Mouse (Mus musculus) small intestine, adult 2 months (tissue): ENCODE measurements around the gene Supt7l. TPM values are rescaled to one million over a fixed set of nuclear protein-coding genes. Genes with fewer than 3 reads are reported as not detected.

Experiments
- H3K27ac ChIP-seq: fragments of 200-500 bp; 2 replicates; pipeline ENCODE4 v1.5.1; 2012; ENCODE audit warnings: low read depth, low read length, control low read depth, inconsistent platforms; ENCODE audit not compliant: insufficient read depth
- H3K27me3 ChIP-seq: fragments of 200-500 bp; 2 replicates; pipeline ENCODE4 v1.6.1; 2012; ENCODE audit warnings: mild to moderate bottlenecking, moderate library complexity, low read length, inconsistent platforms; ENCODE audit not compliant: control insufficient read depth, insufficient read depth
- H3K36me3 ChIP-seq: fragments of 200-500 bp; 2 replicates; pipeline ENCODE4 v1.6.1; 2012; ENCODE audit warnings: mild to moderate bottlenecking, low read length, control low read depth, inconsistent platforms; ENCODE audit not compliant: control insufficient read depth, insufficient read depth
- H3K4me1 ChIP-seq: fragments of 200-500 bp; 2 replicates; pipeline ENCODE4 v1.6.1; 2012; ENCODE audit warnings: low read length, inconsistent platforms, mixed read lengths; ENCODE audit not compliant: control insufficient read depth, insufficient read depth, insufficient read length
- H3K4me3 ChIP-seq: fragments of 200-500 bp; 2 replicates; pipeline ENCODE4 v1.5.1; 2012; ENCODE audit warnings: low read depth, mild to moderate bottlenecking, control low read depth, inconsistent platforms, low read length, moderate library complexity
- CTCF ChIP-seq: fragments of 200-500 bp; IDR thresholded peaks from 2 replicates; pipeline ENCODE4 v1.5.1; 2012; ENCODE audit warnings: low read depth, mild to moderate bottlenecking, control low read depth, inconsistent platforms, low read length, moderate library complexity, mixed read lengths; ENCODE audit not compliant: insufficient replicate concordance, insufficient read length; ENCODE audit errors: extremely low read depth
- POLR2A ChIP-seq: fragments of 200-500 bp; IDR thresholded peaks from 2 replicates; pipeline ENCODE4 v1.6.1; 2012; ENCODE audit warnings: low read depth, mild to moderate bottlenecking, control low read depth, inconsistent platforms, low read length, moderate library complexity
- WGBS: fragments of 180-500 bp; shearing (Covaris S2); methylation state at CpG from one replicate; pipeline ENCODE4 v1.1.7; 2018; 5-methylcytosine and 5-hydroxymethylcytosine counted together
- polyA plus RNA-seq: library from polyadenylated mRNA; depleted of rRNA; stranded (reverse); fragments of >200 nt; gene quantifications from 2 replicates; pipeline ENCODE4 v1.2.3, GENCODE M21; 2012; rRNA removed

Gene Supt7l
- polyA plus RNA-seq, 1 experiment, result 6.8 TPM

GRCm38 (mm10) chr5:31469711-31470110 lies 57.9 kb downstream of the Supt7l start:
- Histone ChIP-seq H3K36me3 (peaks cover 54% of the 10 kb centered on the region), H3K27ac (no peak overlapping the region), H3K4me3 (no peak overlapping the region), H3K4me1 (no peaks in the 10 kb centered on the region), H3K27me3 (no peaks in the 10 kb centered on the region)
- 94% methylated on average over 6 of the region's 6 CpGs for WGBS
- TF ChIP-seq POLR2A (no peak), CTCF (no peak)

- no peak for TF ChIP-seq CTCF
- TF ChIP-seq POLR2A, result no peak
- Histone ChIP-seq H3K36me3 (peaks cover 37% of the 10 kb centered on the region), H3K4me3 (no peak overlapping the region), H3K27me3 (no peaks in the 10 kb centered on the region), H3K27ac (no peak overlapping the region), H3K4me1 (no peaks in the 10 kb centered on the region)
- whole genome bisulfite sequencing, result 87% methylated on average over 3 of the region's 3 CpGs
Observed at GRCm38 (mm10) chr5:31467798-31468197, 59.8 kb downstream of the Supt7l start.

Other genes with a start within 250 kb of the Supt7l start
- 18.1 and 20.9 TPM in 2 replicates for gene Ift172, start 236.7 kb downstream of the Supt7l start, polyA plus RNA-seq
- 1.7 and 1.8 TPM in 2 replicates for gene Fndc4, start 231.7 kb downstream of the Supt7l start, polyA plus RNA-seq
- 0.05 TPM in 1 of 2 replicates, not detected in the other for gene Gckr, start 230.4 kb downstream of the Supt7l start, polyA plus RNA-seq
- gene Zfp512, start 75.4 kb downstream of the Supt7l start, polyA plus RNA-seq, result 2.4 and 4.1 TPM in 2 replicates
- gene 4930548H24Rik, start 42.1 kb downstream of the Supt7l start, polyA plus RNA-seq, result 0.04 TPM in 1 of 2 replicates, not detected in the other
- 1.9 and 3.1 TPM in 2 replicates for gene Gpn1, start 33.1 kb downstream of the Supt7l start, polyA plus RNA-seq
- 3.7 and 8.7 TPM in 2 replicates for gene Slc4a1ap, start 812 bp downstream of the Supt7l start, polyA plus RNA-seq
- gene Mrpl33, start 69.1 kb upstream of the Supt7l start, polyA plus RNA-seq, result 4.3 and 7.9 TPM in 2 replicates
- 8.7 and 15.5 TPM in 2 replicates for gene Rbks, start 169.8 kb upstream of the Supt7l start, polyA plus RNA-seq
- 7.7 and 18.4 TPM in 2 replicates for gene Babam2, start 169.9 kb upstream of the Supt7l start, polyA plus RNA-seq